Mouse (Mus musculus): Measurements from ENCODE around the gene Pitpnm2.
"Not testable (repeated sequence)": the region's sequence is repeated elsewhere in the genome, so short reads cannot be mapped to it uniquely, and the experiment has no call there.

Pitpnm2 gene

GRCm38 (mm10) chr5:124221037-124221735, 28.4 kb downstream of the Pitpnm2 start:
- no peak for DNase-seq (ENCODE audit: low spot score in 2 of 2)

- DNase-seq (ENCODE audit: low spot score in 2 of 2) = no peak
Observed at GRCm38 (mm10) chr5:124220551-124220950, 29.0 kb downstream of the Pitpnm2 start.

- DNase-seq (ENCODE audit: low spot score in 2 of 2) = peak; percentile 74 to 81
Observed at GRCm38 (mm10) chr5:124219431-124219830, 30.1 kb downstream of the Pitpnm2 start.

DNA sequence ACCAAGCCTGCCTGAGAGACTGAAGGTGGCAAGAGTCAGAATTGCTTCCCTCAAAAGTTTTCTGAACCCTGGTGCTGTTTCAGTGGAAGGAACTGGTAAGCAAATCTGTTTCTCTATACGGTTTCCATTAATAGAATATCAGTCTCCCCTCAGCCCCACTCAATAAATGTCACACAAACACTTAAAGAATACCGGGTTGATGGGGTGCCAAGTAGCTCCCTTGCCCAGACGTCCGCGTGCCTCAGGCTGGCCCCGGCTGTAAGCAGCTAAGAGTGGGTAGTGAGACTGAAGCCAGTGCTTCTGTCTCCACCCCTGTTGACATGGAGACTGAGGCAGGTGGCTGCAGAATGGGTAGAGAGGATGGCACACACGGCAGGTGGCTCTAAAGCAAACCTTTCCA, 30.6 kb downstream of the Pitpnm2 start:
- DNase-seq (ENCODE audit: low spot score in 2 of 2) = peak in 1 of 2 experiments; percentile 38

DNA sequence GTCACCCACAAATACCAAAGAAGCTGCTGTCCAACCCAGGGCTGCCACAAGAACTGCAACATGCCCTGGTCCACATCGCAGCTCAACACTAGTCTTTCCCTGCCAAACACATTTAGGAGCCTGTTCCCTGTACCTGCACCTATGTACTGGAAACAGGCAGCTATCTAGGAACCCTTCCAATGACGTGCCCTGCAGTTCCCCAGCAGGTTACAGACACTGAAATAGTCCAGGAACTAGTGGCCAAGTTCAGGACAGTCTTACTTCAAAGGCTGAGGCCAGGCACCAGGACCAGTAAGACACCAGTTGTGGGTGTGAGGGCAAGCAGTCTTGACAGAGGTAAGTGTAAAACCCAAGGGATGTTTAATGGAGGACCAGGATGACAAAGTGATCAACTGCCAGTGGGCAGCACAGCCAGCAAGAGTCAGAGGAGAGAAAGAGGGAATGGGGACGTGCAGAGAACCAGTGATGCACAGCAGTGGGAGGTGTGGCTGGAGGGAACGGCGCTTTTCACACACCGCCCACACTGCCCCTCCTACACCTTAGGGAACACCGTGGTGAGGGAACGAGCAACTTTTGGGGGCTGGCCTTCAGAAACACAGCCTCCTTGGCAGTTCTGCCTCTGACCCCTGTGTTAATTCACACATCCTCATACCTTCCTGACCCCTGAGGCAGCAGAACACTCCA, 31.9 kb downstream of the Pitpnm2 start:
- peak in 1 of 2 experiments; percentile 43 for DNase-seq (ENCODE audit: low spot score in 2 of 2)

DNA sequence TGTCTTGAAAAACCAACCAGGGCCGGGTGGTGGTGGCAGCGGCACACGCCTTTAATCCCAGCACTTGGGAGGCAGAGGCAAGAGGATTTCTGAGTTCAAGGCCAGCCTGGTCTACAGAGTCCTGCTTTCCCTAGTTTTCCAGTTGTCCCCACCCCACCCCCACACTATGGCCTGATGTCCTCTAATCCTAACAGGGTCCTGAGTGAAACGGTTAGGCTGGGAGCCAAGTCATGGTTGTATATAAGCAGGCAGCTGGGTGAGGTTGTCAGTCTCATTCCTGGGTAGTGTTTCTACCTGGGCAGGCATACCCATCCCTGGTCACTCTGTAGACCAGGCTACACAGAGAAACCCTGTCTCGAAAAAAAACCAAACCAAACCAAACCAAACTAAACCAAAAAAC, 32.5 kb downstream of the Pitpnm2 start:
- not testable (repeated sequence) for DNase-seq (ENCODE audit: low spot score in 2 of 2)

DNA sequence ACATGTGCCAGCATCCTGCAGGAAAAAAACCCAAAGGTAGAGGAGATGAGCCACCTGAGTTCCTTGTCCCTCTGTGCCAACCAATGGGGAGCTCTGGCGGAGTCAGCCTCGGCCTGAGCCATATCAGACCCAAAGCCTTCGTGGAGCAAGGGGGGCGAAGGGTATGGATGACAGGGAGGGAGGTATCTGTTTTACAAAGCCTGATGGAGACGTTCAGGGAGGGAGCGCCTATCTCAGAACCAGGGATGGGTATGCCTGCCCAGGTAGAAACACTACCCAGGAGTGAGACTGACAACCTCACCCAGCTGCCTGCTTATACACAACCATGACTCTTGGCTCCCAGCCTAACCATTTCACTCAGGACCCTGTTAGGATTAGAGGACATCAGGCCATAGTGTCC, 33.2 kb downstream of the Pitpnm2 start:
- no peak for DNase-seq (ENCODE audit: low spot score in 2 of 2)

DNA sequence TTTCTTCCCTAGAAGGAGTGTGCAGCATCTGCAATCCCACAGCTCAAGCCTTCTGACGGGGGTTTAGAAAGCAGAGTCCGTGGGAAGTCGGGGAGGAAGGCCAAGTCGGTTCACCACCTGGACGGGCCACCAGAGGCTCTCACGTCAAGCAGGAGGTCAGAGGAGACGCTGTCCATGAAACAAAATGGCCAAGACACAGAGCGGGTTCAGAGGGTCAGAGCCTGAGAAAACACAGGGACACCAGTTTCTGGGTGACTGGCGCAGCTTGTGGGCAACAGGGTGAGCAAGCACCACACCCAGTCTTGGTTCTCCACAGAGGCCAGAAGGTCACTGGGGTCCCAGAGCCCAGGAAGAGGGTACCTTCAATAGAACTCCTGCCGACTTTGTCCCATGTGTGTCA, 33.9 kb downstream of the Pitpnm2 start:
- DNase-seq (ENCODE audit: low spot score in 2 of 2) = no peak

DNA sequence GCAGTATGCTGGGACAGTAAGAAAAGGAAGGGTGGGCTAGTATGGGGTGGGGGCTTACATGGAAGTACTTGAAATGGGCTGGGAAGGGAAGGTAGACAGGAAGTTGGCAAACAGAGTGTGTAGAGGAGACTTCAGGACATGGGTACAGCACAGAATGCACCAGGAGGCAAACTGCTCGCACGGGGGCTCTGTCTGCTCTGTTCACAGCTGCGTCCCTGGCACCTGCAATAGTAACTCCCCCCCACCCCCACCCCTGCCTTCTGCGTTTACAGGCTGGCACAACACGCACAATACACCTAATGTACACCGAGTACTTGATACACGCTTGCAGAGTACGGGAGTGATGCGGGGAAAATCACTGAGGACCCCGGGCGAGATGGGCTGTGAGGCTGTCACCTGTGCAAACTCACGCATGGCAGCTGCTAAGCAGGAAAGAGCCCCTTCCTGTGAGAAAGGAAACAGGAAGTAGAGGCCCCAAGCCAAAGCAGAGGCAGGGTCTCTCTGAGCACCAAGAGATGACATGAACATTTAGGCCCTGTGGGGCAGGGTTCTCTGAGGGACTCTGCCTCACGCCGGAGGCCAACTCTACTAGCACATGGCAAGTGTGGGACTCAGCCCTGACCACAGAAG, 34.9 kb downstream of the Pitpnm2 start:
- DNase-seq (ENCODE audit: low spot score in 2 of 2) = peak; percentile 78 to 80

DNA sequence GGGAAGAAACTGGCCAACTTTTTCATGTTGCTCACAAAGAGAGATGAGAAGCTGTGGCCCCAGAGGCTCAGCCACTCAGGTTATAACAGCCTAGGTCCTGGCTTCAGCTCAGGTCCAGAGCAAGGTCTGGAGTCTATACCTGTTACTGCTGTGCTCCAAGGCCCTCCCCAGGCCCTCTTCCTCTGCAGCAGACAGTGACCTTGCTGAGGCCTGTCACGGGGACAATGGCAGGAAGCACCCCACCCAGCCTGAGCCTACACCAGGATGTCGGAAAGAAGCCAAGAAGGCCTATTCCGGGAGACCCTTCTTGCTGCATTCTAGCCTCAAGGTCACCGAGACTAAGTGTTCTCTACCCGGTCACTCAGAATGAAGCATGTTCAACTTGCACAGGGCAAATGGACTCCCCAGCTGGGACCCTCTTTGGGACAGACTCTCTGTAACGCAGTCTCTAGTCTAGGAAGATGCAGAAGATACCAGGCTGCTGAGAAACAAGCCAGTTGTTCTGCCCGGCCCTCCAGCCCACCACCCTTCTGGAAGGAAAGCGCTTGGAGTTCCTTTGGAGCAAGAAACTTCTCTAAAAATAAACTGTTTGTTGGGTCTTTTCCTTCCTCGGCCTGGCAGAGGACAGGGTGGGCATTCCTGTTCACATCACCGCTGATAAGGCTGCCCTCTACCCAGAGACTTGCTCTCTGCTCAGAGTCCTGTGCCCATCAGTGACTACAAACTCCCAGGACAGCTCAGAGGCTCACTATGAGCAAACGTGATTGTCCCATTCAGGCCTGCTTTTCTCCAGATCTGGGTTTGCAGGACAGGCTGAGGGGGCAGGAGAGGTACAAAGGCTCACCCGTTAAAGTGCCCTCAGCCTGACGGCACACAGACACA, 35.7 kb downstream of the Pitpnm2 start:
- peak; percentile 69 to 73 for DNase-seq (ENCODE audit: low spot score in 2 of 2)

DNA sequence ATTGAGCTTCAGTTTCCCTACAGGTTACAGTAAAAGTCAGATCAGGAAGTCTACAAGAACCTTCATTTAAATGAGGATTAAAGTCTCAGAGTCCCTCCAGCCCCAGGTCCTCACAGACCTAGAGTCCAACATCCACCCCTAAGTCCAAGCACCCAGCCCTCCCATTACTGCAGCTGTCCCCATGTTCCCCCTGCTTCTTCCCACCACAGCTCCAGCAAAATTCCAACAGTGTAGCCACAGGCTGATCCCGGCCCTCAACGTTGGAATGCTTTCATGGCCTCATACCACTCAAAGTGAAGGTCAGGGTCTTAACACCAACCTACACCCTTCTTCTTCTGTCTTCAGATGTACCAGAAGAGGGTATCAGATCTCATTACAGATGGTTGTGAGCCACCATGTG, 37.9 kb downstream of the Pitpnm2 start:
- DNase-seq (ENCODE audit: low spot score in 2 of 2) = no peak

GRCm38 (mm10) chr5:124211234-124211633, 38.3 kb downstream of the Pitpnm2 start:
- no peak for DNase-seq (ENCODE audit: low spot score in 2 of 2)

DNA sequence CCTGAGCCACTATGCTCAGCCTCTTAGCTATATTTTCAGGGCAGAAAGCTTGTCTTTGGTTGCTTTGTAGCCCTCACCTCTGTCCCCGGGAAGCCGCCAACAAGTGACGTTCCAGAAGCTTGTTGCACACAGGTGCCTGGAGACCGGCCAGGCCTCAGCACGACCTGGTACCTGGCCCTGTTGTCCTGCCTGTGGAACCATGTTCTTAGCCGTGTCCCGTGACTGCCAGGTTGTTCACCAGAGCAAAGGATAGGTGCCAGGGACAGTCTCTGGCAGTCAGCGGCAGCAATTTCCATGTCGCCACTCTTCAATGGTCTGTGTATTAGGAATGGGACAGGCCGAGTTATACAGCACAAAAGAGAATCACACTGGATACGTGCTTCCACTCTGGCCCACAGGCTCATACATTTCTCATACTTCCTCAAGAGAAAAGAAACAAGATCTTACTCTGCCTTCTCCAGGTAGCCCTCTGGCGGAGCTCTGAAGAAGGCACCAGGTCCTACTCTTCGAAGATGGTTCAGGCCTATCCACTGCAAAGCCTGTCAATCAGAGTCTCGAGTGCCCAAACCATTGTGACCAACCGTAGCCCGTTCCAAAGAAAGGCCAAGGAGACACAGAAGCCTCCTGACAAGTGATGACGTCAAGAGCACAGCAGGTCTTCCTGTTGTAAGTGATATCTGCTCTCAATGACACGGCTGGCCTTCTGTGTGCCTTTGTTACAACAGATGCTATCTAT, 39.1 kb downstream of the Pitpnm2 start:
- no peak for DNase-seq (ENCODE audit: low spot score in 2 of 2)

DNA sequence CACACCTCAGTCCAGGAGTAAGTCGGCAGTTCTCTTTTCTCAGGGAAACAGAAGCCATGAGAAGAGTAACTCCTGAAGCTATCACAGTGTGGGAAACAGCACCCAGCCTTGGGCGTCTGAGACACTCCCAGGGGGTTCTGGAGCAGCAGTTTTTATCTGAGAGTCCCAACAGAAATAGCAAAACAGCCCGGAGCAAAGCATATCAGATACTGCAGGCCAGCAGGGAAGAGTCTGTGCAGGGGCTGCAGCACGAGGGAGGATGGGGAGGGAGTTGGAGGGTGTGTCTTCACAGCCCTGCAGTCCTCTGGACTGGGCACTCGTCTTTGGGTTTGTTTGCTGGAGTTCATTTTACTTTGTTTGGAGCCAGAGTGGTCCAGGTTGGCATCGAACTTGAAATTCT, 39.7 kb downstream of the Pitpnm2 start:
- DNase-seq (ENCODE audit: low spot score in 2 of 2) = no peak

- no peak for DNase-seq (ENCODE audit: low spot score in 2 of 2)
Observed at GRCm38 (mm10) chr5:124208030-124208429, 41.5 kb downstream of the Pitpnm2 start.

GRCm38 (mm10) chr5:124206481-124207038, 43.0 kb downstream of the Pitpnm2 start:
- no peak for DNase-seq (ENCODE audit: low spot score in 2 of 2)

GRCm38 (mm10) chr5:124205809-124206380, 43.7 kb downstream of the Pitpnm2 start:
- DNase-seq (ENCODE audit: low spot score in 2 of 2) = no peak

GRCm38 (mm10) chr5:124205211-124205610, 44.3 kb downstream of the Pitpnm2 start:
- DNase-seq (ENCODE audit: low spot score in 2 of 2) = no peak

GRCm38 (mm10) chr5:124204127-124204794, 45.3 kb downstream of the Pitpnm2 start:
- DNase-seq (ENCODE audit: low spot score in 2 of 2) = no peak

DNA sequence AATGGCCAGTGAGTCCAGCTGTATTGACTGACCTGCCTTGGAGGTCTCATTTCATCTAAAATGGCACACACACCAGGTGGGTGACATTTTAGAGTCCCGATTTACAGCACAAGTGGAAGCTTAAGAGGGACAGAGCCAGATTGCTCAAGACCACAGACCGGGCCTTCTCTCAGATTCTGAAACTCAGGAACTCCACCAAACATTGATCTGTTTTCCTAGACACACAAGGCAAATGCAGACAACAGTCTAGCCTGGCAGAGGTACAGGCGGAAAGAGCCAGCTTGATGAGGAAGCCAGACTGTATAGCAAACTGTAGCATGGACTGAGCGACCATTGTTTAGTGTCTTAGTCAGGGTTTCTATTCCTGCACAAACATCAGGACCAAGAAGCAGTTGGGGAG, 46.3 kb downstream of the Pitpnm2 start:
- DNase-seq (ENCODE audit: low spot score in 2 of 2) = no peak
